Mouse (Mus musculus): ENCODE measurements around the gene Ptpn18. TPM values are rescaled to one million over a fixed set of nuclear protein-coding genes. Genes with fewer than 3 reads are reported as not detected.
A peak's percentile ranks its signal among the peaks of the same experiment; 100 is the strongest.

The Ptpn18 gene
- polyA plus RNA-seq, 1 experiment from 2014 or later = 48.1 TPM

GRCm38 (mm10) chr1:34464310-34464817, 4.8 kb downstream of the Ptpn18 start:
- H3K4me2 ChIP-seq = no peak overlapping the region
- DNase-seq (peak; percentile 8), ATAC-seq (ENCODE audit: insufficient read depth) (no peak)
- H3K4me1 ChIP-seq (ENCODE audit: insufficient read depth) = peaks cover 4% of the 10 kb centered on the region; the same call in 1 of the 2 replicates
- H3K9me3 ChIP-seq (ENCODE audit: low read depth, low read length) = no peaks in the 10 kb centered on the region
- peaks cover 12% of the 10 kb centered on the region; the same call in 1 of the 2 replicates for H3K27me3 ChIP-seq (ENCODE audit: insufficient read depth, low read length)
- TF ChIP-seq CTCF (IDR thresholded peaks at IDR 0.05; ENCODE audit: low read depth) = no peak
- no peaks in the 10 kb centered on the region for H3K36me3 ChIP-seq (ENCODE audit: insufficient read depth)
- no peak overlapping the region for H3K9ac ChIP-seq
- H3K4me3 ChIP-seq (ENCODE audit: low read depth, low read length) = no peak overlapping the region
- H3K27ac ChIP-seq (ENCODE audit: low read depth) = no peak overlapping the region
- WGBS = 84% methylated on average over 8 of the region's 8 CpGs

DNA sequence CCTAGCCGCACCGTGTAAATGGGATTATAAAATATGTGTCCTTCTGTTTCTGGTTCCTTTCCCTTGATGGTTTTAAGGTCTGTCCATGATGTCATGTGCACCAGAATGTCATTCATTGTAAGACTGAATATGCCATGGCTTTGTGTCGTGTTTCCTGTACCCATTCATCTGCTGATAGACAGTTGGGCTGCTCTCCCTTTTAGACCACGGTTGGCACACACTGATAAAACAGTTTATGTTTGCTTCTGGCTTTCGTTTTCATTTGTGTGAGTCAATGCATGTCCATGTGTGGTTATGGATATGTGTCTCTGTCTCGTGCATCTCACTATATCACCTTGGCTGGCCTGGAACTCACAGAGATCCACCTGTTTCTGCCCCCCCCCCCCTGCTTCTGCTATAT, 5.9 kb downstream of the Ptpn18 start:
- no peak for TF ChIP-seq CTCF (IDR thresholded peaks at IDR 0.05; ENCODE audit: low read depth)
- no peak for ATAC-seq (ENCODE audit: insufficient read depth)
- WGBS = 70% methylated on average over 6 of the region's 6 CpGs

DNA sequence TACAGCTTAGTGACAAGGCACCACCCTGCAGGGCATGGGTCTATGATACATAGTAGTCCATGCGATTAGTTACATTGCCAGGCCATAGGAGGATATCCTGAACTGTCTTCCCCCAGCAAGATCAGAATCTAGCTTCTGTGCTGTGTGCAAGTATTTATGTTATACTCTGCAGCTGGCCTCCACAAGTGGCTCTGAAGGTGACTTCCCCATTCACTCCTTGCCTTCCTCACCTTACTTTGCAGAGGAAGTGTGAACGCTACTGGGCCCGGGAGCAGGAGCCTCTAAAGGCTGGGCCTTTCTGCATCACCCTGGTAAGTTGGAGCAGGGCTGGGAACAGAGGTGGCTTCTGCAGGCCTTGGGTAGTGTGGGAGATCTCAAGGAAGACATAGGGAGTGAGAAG, 8.5 kb downstream of the Ptpn18 start:
- H3K4me3 ChIP-seq (ENCODE audit: low read depth, low read length) = no peak overlapping the region
- no peak for TF ChIP-seq CTCF (IDR thresholded peaks at IDR 0.05; ENCODE audit: low read depth)
- peak overlapping the region; percentile 13 for H3K27ac ChIP-seq (ENCODE audit: low read depth)
- DNase-seq = peak; percentile 6
- 41% methylated on average over 3 of the region's 3 CpGs for WGBS
- H3K4me2 ChIP-seq = no peak overlapping the region
- H3K4me1 ChIP-seq (ENCODE audit: insufficient read depth) = peaks cover 4% of the 10 kb centered on the region; the same call in 1 of the 2 replicates
- H3K9me3 ChIP-seq (ENCODE audit: low read depth, low read length) = no peaks in the 10 kb centered on the region
- ATAC-seq (ENCODE audit: insufficient read depth) = no peak
- no peak overlapping the region for H3K9ac ChIP-seq
- H3K27me3 ChIP-seq (ENCODE audit: insufficient read depth, low read length) = no peaks in the 10 kb centered on the region; the same call in 1 of the 2 replicates
- H3K36me3 ChIP-seq (ENCODE audit: insufficient read depth) = no peaks in the 10 kb centered on the region

More for the DNA sequence above, 5.9 kb downstream of the Ptpn18 start:
- H3K4me3 ChIP-seq (ENCODE audit: low read depth, low read length) = no peak overlapping the region
- peaks cover 4% of the 10 kb centered on the region; the same call in 1 of the 2 replicates for H3K4me1 ChIP-seq (ENCODE audit: insufficient read depth)
- H3K36me3 ChIP-seq (ENCODE audit: insufficient read depth) = no peaks in the 10 kb centered on the region
- no peak overlapping the region for H3K9ac ChIP-seq
- no peaks in the 10 kb centered on the region for H3K9me3 ChIP-seq (ENCODE audit: low read depth, low read length)
- DNase-seq = no peak
- peaks cover 4% of the 10 kb centered on the region; the same call in 1 of the 2 replicates for H3K27me3 ChIP-seq (ENCODE audit: insufficient read depth, low read length)
- H3K27ac ChIP-seq (ENCODE audit: low read depth) = no peak overlapping the region
- H3K4me2 ChIP-seq = no peak overlapping the region

GRCm38 (mm10) chr1:34468500-34468899, 8.9 kb downstream of the Ptpn18 start:
- Histone ChIP-seq H3K4me1 (ENCODE audit: insufficient read depth) (peaks cover 4% of the 10 kb centered on the region; the same call in 1 of the 2 replicates), H3K27ac (ENCODE audit: low read depth) (peak overlapping the region; percentile 13; the same call in 1 of the 2 replicates), H3K27me3 (ENCODE audit: insufficient read depth, low read length) (no peaks in the 10 kb centered on the region; the same call in 1 of the 2 replicates), H3K4me2 (no peak overlapping the region), H3K9ac (no peak overlapping the region), H3K9me3 (ENCODE audit: low read depth, low read length) (no peaks in the 10 kb centered on the region), H3K36me3 (ENCODE audit: insufficient read depth) (no peaks in the 10 kb centered on the region), H3K4me3 (ENCODE audit: low read depth, low read length) (no peak overlapping the region)
- WGBS = 61% methylated on average over 4 of the region's 4 CpGs
- no peak for ATAC-seq (ENCODE audit: insufficient read depth)
- DNase-seq = no peak
- TF ChIP-seq CTCF (IDR thresholded peaks at IDR 0.05; ENCODE audit: low read depth) = no peak

- H3K4me3 ChIP-seq (ENCODE audit: low read depth, low read length) = no peak overlapping the region
- H3K27me3 ChIP-seq (ENCODE audit: insufficient read depth, low read length) = no peaks in the 10 kb centered on the region; the same call in 1 of the 2 replicates
- H3K9me3 ChIP-seq (ENCODE audit: low read depth, low read length) = no peaks in the 10 kb centered on the region
- H3K4me1 ChIP-seq (ENCODE audit: insufficient read depth) = peaks cover 4% of the 10 kb centered on the region; the same call in 1 of the 2 replicates
- DNase-seq = no peak
- ATAC-seq (ENCODE audit: insufficient read depth) = no peak
- no peak overlapping the region for H3K27ac ChIP-seq (ENCODE audit: low read depth)
- no peaks in the 10 kb centered on the region for H3K36me3 ChIP-seq (ENCODE audit: insufficient read depth)
- H3K9ac ChIP-seq = no peak overlapping the region
- no peak for TF ChIP-seq CTCF (IDR thresholded peaks at IDR 0.05; ENCODE audit: low read depth)
- no peak overlapping the region for H3K4me2 ChIP-seq
- WGBS = 74% methylated on average over 5 of the region's 5 CpGs
These were observed 10.2 kb downstream of the Ptpn18 start for GRCm38 (mm10) chr1:34469801-34470200.

- under 1% methylated on average over 42 of the region's 43 CpGs for WGBS
- DNase-seq (peak; percentile 76), ATAC-seq (ENCODE audit: insufficient read depth) (peak; percentile 68)
- peak overlapping the region; percentile 50 for H3K9ac ChIP-seq
- H3K4me3 ChIP-seq (ENCODE audit: low read depth, low read length) = peak overlapping the region; percentile 47
- no peak for TF ChIP-seq CTCF (IDR thresholded peaks at IDR 0.05; ENCODE audit: low read depth)
- no peaks in the 10 kb centered on the region for H3K9me3 ChIP-seq (ENCODE audit: low read depth, low read length)
- H3K36me3 ChIP-seq (ENCODE audit: insufficient read depth) = no peaks in the 10 kb centered on the region
- peaks cover 2% of the 10 kb centered on the region; the same call in 1 of the 2 replicates for H3K4me1 ChIP-seq (ENCODE audit: insufficient read depth)
- H3K4me2 ChIP-seq = peak overlapping the region; percentile 93
- no peak overlapping the region; the same call in 1 of the 2 replicates for H3K27ac ChIP-seq (ENCODE audit: low read depth)
- no peaks in the 10 kb centered on the region; the same call in 1 of the 2 replicates for H3K27me3 ChIP-seq (ENCODE audit: insufficient read depth, low read length)
These were observed 13.1 kb downstream of the Ptpn18 start for GRCm38 (mm10) chr1:34472427-34473300.
